Mouse (Mus musculus): ENCODE measurements around the gene Rab7b.

DNA sequence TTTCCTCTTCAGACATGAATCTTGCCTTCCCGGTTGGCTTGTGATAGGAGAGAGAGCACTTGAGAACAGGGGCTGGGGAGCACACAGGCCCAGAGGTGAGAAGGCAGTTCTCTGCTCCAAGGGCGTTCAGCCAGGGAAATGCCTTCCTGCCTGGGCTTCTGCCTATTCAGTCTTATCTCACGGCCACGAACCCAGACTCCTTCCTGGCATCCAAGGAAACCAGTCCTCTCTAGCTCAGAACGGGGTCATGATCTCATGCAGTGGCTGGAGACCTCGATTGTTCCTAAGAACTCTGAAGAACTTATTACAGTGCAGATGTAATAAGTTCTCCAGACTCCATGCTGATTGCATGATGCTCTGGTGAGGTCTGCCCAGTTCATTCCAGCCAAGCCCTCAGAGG is 38.1 kb downstream of the Rab7b start:
- no peak for TF ChIP-seq CTCF (IDR thresholded peaks at IDR 0.05; ENCODE audit: control insufficient read depth, insufficient read depth, insufficient read length)
- TF ChIP-seq MYOD1 (IDR thresholded peaks at IDR 0.05; ENCODE audit: control insufficient read depth, insufficient read length, low read depth), result no peak
- no peak for TF ChIP-seq MAX (IDR thresholded peaks at IDR 0.05)
- TF ChIP-seq USF1 (IDR thresholded peaks at IDR 0.05; ENCODE audit: low read depth), result no peak

All from C2C12 (cell line).